Mouse (Mus musculus) heart, embryonic 13.5 days (tissue): ENCODE data around the gene Slit2. TPM values are rescaled to one million over a fixed set of nuclear protein-coding genes. Genes with fewer than 3 reads are reported as not detected.

Source experiments
- ATAC-seq: fragments of 200-750 bp; cut with Nextera tagmentation; 2 replicates; pipeline ENCODE4 v1.8.0; 2017; ENCODE audit warnings: moderate TSS enrichment; ENCODE audit not compliant: insufficient number of reproducible peaks, low FRiP score, low TSS enrichment; ENCODE audit errors: extremely low read depth
- H3K27ac ChIP-seq: fragments of 300-500 bp; sonication (generic); replicated peaks from 2 replicates; pipeline ENCODE4 v1.5.1; 2015; ENCODE audit warnings: moderate library complexity, mild to moderate bottlenecking, inconsistent platforms
- H3K27me3 ChIP-seq: fragments of 300-500 bp; sonication (generic); replicated peaks from 2 replicates; pipeline ENCODE4 v1.6.1; 2015; ENCODE audit warnings: mild to moderate bottlenecking, inconsistent platforms
- H3K36me3 ChIP-seq: fragments of 300-500 bp; sonication (generic); 2 replicates; pipeline ENCODE4 v1.6.1; 2015; ENCODE audit warnings: mild to moderate bottlenecking, inconsistent platforms
- H3K4me1 ChIP-seq: fragments of 300-500 bp; sonication (generic); 2 replicates; pipeline ENCODE4 v1.6.1; 2015; ENCODE audit warnings: inconsistent platforms
- H3K4me2 ChIP-seq: fragments of 300-500 bp; sonication (generic); 2 replicates; pipeline ENCODE4 v1.6.1; 2015; ENCODE audit warnings: inconsistent platforms, mild to moderate bottlenecking, moderate library complexity
- H3K4me3 ChIP-seq: fragments of 300-500 bp; sonication (generic); 2 replicates; pipeline ENCODE4 v1.5.1; 2015; ENCODE audit warnings: moderate library complexity, mild to moderate bottlenecking, inconsistent platforms
- H3K9ac ChIP-seq: fragments of 300-500 bp; sonication (generic); 2 replicates; pipeline ENCODE4 v1.6.1; 2015; ENCODE audit warnings: inconsistent platforms, mild to moderate bottlenecking, moderate library complexity
- H3K9me3 ChIP-seq: fragments of 300-500 bp; sonication (generic); 2 replicates; pipeline ENCODE4 v1.6.1; 2016; ENCODE audit warnings: inconsistent platforms
- WGBS: fragments of 180-500 bp; shearing (Covaris S2); methylation state at CpG from one replicate; pipeline ENCODE4 v1.1.7; 2015; ENCODE audit warnings: mixed read lengths; 5-methylcytosine and 5-hydroxymethylcytosine counted together
- polyA plus RNA-seq: library from polyadenylated mRNA; unstranded; fragments of >200 nt; fragmentation: Nextera tagmentation; extraction: Ambion mirVana; gene quantifications from 2 replicates; pipeline ENCODE4 v1.2.1, GENCODE M21; 2015

Gene Slit2
- polyA plus RNA-seq, 1 experiment from 2014 or later, result 31.6 TPM

DNA sequence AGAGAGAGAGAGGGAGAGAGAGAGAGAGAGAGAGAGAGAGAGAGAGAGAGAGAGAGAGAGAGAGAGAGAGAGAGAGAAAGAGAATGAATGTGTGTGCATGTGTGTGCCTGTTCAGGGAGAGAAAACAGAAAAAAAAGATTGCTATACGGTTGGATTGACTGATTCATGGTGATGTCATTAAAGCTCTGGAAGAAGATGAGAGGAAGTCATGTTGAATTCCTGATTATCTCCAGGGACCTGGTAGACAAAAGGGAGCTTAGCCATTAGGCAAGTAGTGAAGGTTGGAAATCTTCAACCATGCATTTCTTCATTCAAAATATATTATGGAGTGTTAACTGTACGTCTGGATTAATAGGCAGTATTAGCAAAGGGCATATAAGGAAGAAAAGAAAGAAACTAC, 77.8 kb downstream of the Slit2 start:
- ATAC-seq, result no peak
- Histone ChIP-seq H3K9me3 (no peaks in the 10 kb centered on the region), H3K4me3 (no peak overlapping the region), H3K9ac (no peak overlapping the region), H3K27ac (no peak overlapping the region), H3K27me3 (no peaks in the 10 kb centered on the region), H3K4me1 (no peaks in the 10 kb centered on the region), H3K4me2 (no peak overlapping the region), H3K36me3 (no peaks in the 10 kb centered on the region)
- WGBS, result 59% methylated on average over 2 of the region's 2 CpGs

DNA sequence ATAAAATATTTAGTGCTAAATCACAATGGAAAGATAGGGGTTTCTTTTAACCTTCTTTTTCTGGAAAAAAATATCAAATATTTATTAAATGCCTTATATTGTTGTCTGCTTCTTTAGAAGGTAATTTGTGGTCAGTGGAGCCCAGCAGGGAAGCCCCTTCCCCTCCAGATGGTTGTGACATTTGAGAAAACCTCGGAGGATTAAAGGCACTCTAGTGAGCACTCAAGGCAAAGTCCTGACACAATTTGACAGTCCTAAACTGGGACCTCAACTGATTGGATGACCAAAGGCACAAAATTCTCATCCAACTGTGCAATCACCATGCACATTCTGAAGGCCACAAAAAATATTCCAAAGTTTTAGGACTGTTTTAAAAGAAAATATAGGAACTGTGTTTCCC, 95.8 kb downstream of the Slit2 start:
- H3K9me3 ChIP-seq, result no peaks in the 10 kb centered on the region
- no peaks in the 10 kb centered on the region for H3K27me3 ChIP-seq
- H3K4me3 ChIP-seq, result no peak overlapping the region
- no peaks in the 10 kb centered on the region for H3K36me3 ChIP-seq
- H3K27ac ChIP-seq, result no peak overlapping the region
- no peaks in the 10 kb centered on the region for H3K4me1 ChIP-seq
- WGBS, result 39% methylated on average over 1 of the region's 1 CpGs
- no peak overlapping the region for H3K4me2 ChIP-seq
- ATAC-seq, result no peak
- no peak overlapping the region for H3K9ac ChIP-seq

DNA sequence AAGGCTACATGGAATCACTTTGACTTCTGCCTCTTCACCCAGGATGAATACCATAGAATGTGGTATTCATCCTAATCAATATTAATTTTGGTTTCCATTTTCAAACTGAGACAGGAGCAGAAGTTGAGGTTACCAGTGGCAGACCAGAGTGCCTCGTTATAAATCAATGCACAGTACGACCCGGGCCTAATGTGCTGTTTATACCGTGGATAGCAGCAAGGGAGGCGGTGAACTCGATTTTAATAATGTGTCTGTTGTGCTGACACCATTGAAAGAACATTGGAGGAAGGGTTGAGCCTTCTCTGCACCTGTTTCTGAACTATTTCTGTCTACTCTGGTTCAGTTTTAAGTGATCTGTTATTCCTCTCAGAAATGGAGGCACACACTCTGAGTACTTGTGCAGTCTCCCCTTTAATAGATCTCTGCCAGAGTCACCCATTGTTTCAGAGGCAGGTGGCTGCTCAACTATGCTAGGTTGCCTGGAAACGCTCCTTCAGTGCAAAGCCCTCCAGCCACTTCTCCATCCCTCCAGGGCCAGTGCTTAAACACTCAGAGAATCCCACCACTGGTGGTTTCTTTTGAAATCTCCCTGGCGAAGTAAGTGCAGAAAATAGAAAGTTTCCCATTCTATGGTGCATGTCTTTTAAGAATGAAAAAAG, 98.4 kb downstream of the Slit2 start:
- H3K27me3 ChIP-seq, result no peaks in the 10 kb centered on the region
- H3K9ac ChIP-seq, result no peak overlapping the region
- H3K4me3 ChIP-seq, result no peak overlapping the region
- H3K9me3 ChIP-seq, result no peaks in the 10 kb centered on the region
- ATAC-seq, result no peak
- WGBS, result 77% methylated on average over 8 of the region's 8 CpGs
- no peak overlapping the region for H3K4me2 ChIP-seq
- H3K4me1 ChIP-seq, result no peaks in the 10 kb centered on the region
- no peak overlapping the region for H3K27ac ChIP-seq
- H3K36me3 ChIP-seq, result peaks cover 7% of the 10 kb centered on the region; the same call in 1 of the 2 replicates

DNA sequence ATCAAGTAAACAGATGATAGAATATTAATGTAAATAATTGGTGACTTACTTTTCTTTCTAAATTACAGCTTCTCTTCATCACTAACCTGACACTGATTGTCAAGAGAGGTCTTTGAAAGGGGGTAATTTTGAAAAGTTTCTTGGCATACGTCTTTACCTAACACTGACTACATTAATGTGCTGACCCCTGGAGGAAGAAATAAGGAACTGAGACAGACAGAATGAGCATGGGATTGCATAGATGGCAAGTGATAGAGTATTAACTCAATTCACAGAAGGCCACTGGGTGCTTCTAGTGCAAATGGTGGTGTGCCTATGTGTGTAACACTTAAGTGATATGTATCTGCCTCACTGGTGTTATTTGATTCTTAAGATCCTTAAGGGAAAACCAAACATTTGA, 130.5 kb downstream of the Slit2 start:
- 36% methylated on average over 1 of the region's 1 CpGs for WGBS
- Histone ChIP-seq H3K9me3 (no peaks in the 10 kb centered on the region), H3K27ac (no peak overlapping the region), H3K27me3 (no peaks in the 10 kb centered on the region), H3K36me3 (no peaks in the 10 kb centered on the region), H3K4me2 (no peak overlapping the region), H3K4me1 (peaks cover 25% of the 10 kb centered on the region), H3K9ac (no peak overlapping the region), H3K4me3 (no peak overlapping the region)
- ATAC-seq, result no peak

DNA sequence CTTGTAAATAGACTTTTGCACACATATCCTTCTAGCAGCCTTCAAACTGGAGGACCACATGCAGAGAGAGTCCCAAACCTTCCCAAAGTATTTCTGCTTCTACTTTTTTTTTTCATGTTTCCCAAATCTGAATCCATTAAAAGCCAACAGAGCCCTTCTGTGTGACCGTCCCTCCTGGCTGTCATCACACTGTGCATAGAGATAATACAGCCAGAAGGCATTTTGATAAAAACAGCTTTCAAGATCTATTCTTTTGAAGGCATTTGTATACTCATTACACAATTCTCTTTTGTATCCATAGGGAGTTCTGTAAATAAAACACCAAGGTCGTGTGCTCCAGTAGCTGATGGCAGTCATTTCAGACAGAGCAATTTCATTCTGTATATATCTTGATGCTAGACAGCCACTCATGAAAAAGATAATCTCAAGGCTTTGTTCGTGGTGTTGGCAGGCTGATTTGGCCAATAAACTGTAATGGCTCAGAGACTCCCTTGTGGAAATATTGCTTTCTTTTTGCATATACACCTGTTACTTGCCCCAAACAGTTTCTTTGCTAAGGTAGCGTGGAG, 132.1 kb downstream of the Slit2 start:
- Histone ChIP-seq H3K4me2 (0 out of 2 replicates have a peak overlapping the region, but pooled peaks have one; percentile 1), H3K9me3 (no peaks in the 10 kb centered on the region), H3K27me3 (no peaks in the 10 kb centered on the region), H3K4me3 (no peak overlapping the region), H3K36me3 (no peaks in the 10 kb centered on the region), H3K9ac (no peak overlapping the region), H3K27ac (no peak overlapping the region; the same call in 1 of the 2 replicates), H3K4me1 (peaks cover 27% of the 10 kb centered on the region)
- WGBS, result 26% methylated on average over 4 of the region's 4 CpGs
- no peak for ATAC-seq

DNA sequence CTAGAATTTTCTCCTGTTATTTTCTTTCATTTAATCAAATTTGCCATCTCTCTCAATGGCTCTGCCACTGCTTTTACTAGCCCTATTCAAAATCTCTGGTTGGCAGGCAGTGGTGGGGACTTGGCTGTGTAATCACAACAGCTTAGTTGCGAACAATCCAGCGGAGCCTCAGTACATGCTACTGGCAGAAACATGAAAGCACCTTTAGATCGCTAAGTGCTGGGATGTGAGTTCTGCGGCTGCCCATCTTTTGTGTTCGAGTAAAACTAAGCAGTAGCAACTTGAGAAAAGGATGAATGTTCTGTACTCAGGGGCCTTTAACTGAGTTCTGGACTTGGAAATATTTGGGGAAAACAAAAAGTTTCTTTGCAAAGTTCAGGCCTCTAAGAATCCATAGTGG, 139.7 kb downstream of the Slit2 start:
- H3K9ac ChIP-seq, result no peak overlapping the region
- no peak overlapping the region for H3K27ac ChIP-seq
- no peaks in the 10 kb centered on the region for H3K27me3 ChIP-seq
- H3K9me3 ChIP-seq, result no peaks in the 10 kb centered on the region
- 87% methylated on average over 5 of the region's 5 CpGs for WGBS
- no peaks in the 10 kb centered on the region for H3K36me3 ChIP-seq
- peaks cover 5% of the 10 kb centered on the region; the same call in 1 of the 2 replicates for H3K4me1 ChIP-seq
- no peak overlapping the region for H3K4me3 ChIP-seq
- no peak for ATAC-seq
- H3K4me2 ChIP-seq, result no peak overlapping the region

DNA sequence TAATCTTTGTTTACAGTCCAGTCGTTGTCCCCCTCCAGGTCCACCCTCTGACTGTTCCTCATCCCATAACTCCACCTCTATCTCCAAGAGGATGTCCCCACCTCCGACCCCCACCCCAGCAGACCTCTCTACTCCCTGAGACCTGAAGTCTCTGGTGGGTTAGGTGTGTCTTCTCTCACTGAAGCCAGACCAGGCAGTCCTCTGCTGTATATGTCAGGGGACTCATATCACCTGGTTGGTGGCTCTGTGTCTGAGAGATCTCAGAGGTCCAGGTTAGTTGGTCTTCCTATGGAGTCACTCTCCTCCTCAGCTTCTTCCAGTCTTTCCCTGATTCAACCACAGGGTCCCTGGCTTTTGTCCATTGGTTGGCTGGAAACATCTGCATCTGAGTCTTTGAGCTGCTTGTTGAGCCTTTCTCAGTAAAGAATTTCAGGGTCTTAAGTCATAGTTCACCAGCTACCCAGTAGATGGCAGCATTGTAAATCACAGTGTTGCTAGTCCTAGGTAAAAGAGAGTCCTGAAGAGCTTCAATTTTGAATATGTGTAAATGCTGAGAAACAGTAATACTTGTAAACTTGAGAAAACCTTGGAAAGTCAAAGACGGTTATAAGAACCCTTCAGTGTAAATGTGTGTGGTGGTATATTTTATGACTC, 143.0 kb downstream of the Slit2 start:
- Histone ChIP-seq H3K27me3 (no peaks in the 10 kb centered on the region), H3K9ac (no peak overlapping the region), H3K36me3 (no peaks in the 10 kb centered on the region), H3K4me3 (no peak overlapping the region), H3K4me2 (no peak overlapping the region), H3K9me3 (no peaks in the 10 kb centered on the region), H3K4me1 (no peaks in the 10 kb centered on the region), H3K27ac (no peak overlapping the region)
- no peak for ATAC-seq
- 66% methylated on average over 3 of the region's 3 CpGs for WGBS

DNA sequence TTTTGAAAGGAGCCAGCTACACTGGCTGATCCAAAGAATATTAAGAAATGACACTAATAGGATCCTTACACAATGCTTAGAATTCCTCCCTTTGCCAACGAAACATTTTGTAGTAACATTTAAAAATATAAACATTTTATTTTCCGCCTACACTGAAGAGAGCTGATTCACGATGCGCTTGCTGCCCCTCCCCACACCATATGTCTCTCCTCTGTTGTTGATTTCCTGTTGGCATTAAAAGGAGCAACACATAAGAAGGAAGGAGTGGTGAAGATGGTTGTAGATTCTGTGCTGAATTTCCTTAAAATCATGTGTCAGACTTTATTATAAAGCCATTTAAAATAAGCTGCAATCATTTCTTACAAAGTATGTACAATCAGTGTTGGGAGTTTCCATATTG, 147.0 kb downstream of the Slit2 start:
- no peak overlapping the region for H3K4me3 ChIP-seq
- H3K9ac ChIP-seq, result no peak overlapping the region
- no peak for ATAC-seq
- H3K4me2 ChIP-seq, result no peak overlapping the region
- H3K9me3 ChIP-seq, result no peaks in the 10 kb centered on the region
- 87% methylated on average over 4 of the region's 4 CpGs for WGBS
- no peaks in the 10 kb centered on the region for H3K4me1 ChIP-seq
- H3K36me3 ChIP-seq, result no peaks in the 10 kb centered on the region
- H3K27ac ChIP-seq, result no peak overlapping the region
- H3K27me3 ChIP-seq, result no peaks in the 10 kb centered on the region

DNA sequence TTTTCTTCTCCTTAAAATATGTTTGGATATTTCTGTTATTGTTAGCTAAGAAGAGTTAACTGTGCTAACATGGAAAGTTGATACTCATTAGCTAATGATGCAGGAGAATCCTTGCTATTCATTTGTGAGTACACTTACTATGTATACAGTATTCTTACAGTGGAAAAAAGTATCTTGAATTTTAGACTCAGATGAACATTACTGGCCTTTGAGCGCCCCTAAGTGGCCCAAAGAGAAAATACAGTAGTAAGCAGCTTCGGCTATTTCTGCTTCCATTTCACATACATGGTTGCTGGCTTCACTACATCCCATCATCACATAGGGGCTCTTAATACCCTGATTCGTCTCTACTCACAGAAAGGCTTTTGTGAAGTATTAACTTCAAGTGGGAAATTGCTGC, 153.6 kb downstream of the Slit2 start:
- WGBS, result 12% methylated on average over 3 of the region's 3 CpGs
- H3K27ac ChIP-seq, result no peak overlapping the region
- ATAC-seq, result no peak
- H3K4me1 ChIP-seq, result 0 out of 2 replicates have a peak, but pooled peaks cover 3% of the 10 kb centered on the region
- H3K36me3 ChIP-seq, result no peaks in the 10 kb centered on the region
- no peak overlapping the region for H3K9ac ChIP-seq
- H3K27me3 ChIP-seq, result no peaks in the 10 kb centered on the region
- H3K9me3 ChIP-seq, result no peaks in the 10 kb centered on the region
- no peak overlapping the region for H3K4me3 ChIP-seq
- H3K4me2 ChIP-seq, result no peak overlapping the region

DNA sequence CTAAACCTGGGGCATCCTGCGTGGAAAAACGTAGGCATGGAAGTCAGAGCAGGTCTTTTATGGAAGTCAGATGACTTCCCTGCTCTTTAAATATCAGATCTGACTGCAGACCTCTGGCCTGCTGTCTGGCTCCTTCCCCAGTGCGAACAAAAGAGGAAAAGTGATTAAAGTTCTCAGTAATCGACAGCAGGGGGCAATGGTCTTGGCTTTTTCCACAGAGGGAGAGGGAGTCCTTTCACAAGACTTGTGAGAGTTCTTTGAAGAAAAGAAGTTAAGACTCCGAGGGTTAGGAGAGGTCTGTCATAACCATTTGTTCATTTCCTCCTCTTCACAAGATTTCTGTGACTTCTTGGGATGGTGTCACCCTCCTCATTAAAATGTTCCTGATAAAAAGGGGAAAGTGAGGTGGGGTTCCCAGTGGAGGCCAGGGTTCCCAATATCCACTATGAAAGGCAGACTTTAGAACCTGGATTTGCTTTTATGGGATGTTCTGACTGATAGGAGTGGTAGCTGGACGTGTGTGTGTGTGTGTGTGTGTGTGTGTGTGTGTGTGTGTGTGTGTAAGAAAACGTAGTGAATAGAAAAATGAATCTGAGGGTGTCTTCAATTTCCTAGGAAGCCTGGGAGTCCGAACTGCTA, 156.0 kb downstream of the Slit2 start:
- 18% methylated on average over 8 of the region's 8 CpGs for WGBS
- no peak overlapping the region for H3K9ac ChIP-seq
- H3K27ac ChIP-seq, result no peak overlapping the region
- H3K4me1 ChIP-seq, result 0 out of 2 replicates have a peak, but pooled peaks cover 3% of the 10 kb centered on the region
- no peak overlapping the region for H3K4me2 ChIP-seq
- no peak for ATAC-seq
- no peaks in the 10 kb centered on the region for H3K27me3 ChIP-seq
- no peak overlapping the region for H3K4me3 ChIP-seq
- H3K9me3 ChIP-seq, result no peaks in the 10 kb centered on the region
- no peaks in the 10 kb centered on the region for H3K36me3 ChIP-seq

DNA sequence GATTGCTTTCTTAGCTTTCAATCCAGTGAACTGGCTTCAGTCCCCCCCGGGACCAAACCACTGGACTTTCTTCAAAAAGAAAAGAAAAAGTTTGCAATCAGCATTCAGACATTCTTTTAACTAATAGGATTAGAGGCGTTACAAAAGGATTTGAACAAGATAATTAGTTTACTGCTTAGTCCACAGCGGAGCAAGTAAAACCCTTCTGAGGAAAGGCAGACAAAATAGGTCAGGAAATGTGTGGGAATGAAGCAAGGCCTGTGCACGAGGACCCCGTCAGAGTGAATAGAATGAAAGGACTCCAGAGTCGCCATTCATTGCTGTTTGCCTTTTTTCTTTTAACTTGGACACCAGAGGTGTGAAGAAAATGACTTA, 156.5 kb downstream of the Slit2 start:
- no peaks in the 10 kb centered on the region for H3K27me3 ChIP-seq
- H3K27ac ChIP-seq, result no peak overlapping the region
- no peaks in the 10 kb centered on the region for H3K9me3 ChIP-seq
- no peak overlapping the region for H3K9ac ChIP-seq
- no peak overlapping the region for H3K4me3 ChIP-seq
- no peak for ATAC-seq
- H3K36me3 ChIP-seq, result no peaks in the 10 kb centered on the region
- no peak overlapping the region for H3K4me2 ChIP-seq
- H3K4me1 ChIP-seq, result 0 out of 2 replicates have a peak, but pooled peaks cover 3% of the 10 kb centered on the region
- 55% methylated on average over 6 of the region's 6 CpGs for WGBS
